Mouse (Mus musculus): Measurements from ENCODE around the gene Tbc1d9b. TPM values are rescaled to one million over a fixed set of nuclear protein-coding genes. Genes with fewer than 3 reads are reported as not detected.

Gene Tbc1d9b
- total RNA-seq, 2 experiments from 2014 or later = 41.8 to 43.4 TPM

Other genes starting within 250 kb of the Tbc1d9b start
- under 1 TPM; 0.24 to 0.72 TPM for gene Rasgef1c, start 229.6 kb upstream of the Tbc1d9b start, total RNA-seq (2021)
- 10 to 100 TPM; 45.0 to 53.6 TPM for gene Rnf130, start 106.0 kb upstream of the Tbc1d9b start, total RNA-seq (2021)
- gene Mrnip, start 43.0 kb downstream of the Tbc1d9b start, total RNA-seq (2021) = 1 to 10 TPM; 3.4 to 4.3 TPM
- 100 to 1,000 TPM; 234 to 282 TPM for gene Sqstm1, start 79.4 kb downstream of the Tbc1d9b start, total RNA-seq (2021)
- 100 to 1,000 TPM in 1 of 2 experiments, 10 to 100 TPM in 1; 97.2 to 101 TPM for gene Mgat4b, start 79.5 kb downstream of the Tbc1d9b start, total RNA-seq (2021)
- gene Ltc4s, start 107.2 kb downstream of the Tbc1d9b start, total RNA-seq (2021) = 1 to 10 TPM; 7.4 to 8.7 TPM
- 10 to 100 TPM; 14.7 to 17.8 TPM for gene Maml1, start 160.9 kb downstream of the Tbc1d9b start, total RNA-seq (2021)
- 100 to 1,000 TPM; 212 to 246 TPM for gene Canx, start 194.3 kb downstream of the Tbc1d9b start, total RNA-seq (2021)
- not detected for gene Cby3, start 223.1 kb downstream of the Tbc1d9b start, total RNA-seq (2021)
- gene Hnrnph1, start 245.6 kb downstream of the Tbc1d9b start, total RNA-seq (2021) = 100 to 1,000 TPM; 134 to 140 TPM

Measured in heart, postnatal 14 days (tissue).